Comparison of ENCODE assay signal across 12 mouse cellular contexts in genomic region chr6:140962563-140962962, GRCm38 (mm10).
DNase-seq lines count a peak whose midpoint lies in the region; ATAC-seq and TF ChIP-seq lines count a peak whose summit lies in the region.
"Had no signal": no experiment of that assay in that cellular context is flagged by ENCODE, and none has a peak within 500 bp of the region (broad histone marks: within the 10 kb centered on the region; RNA-seq: fewer than 3 reads in every experiment).

No protein-coding gene starts in this region.

- no peak for TF ChIP-seq POLR2A in cerebellum, adult 2 months (IDR thresholded peaks at IDR 0.05; ENCODE audit: borderline replicate concordance, insufficient read depth, low read length)

- intact Hi-C loops in left cerebral cortex, postnatal 10 days (cut with DNase I): no loop called here

- no peak overlapping the region for H3K4me3 ChIP-seq in cerebellum, adult 2 months (replicated peaks; ENCODE audit: insufficient read depth, low read depth, low read length)
- H3K4me3 ChIP-seq in forebrain, embryonic 13.5 days: no peak overlapping the region
- H3K4me3 ChIP-seq in midbrain, embryonic 11.5 days (ENCODE audit: low read depth, low read length): no peak overlapping the region
- H3K4me3 ChIP-seq: limb, embryonic 13.5 days; lung, embryonic 15.5 days; myocyte had no signal

- peak; percentile 50; the same call in 1 of the 2 replicates for ATAC-seq in forebrain, embryonic 13.5 days
- peak; percentile 96 for ATAC-seq in midbrain, embryonic 11.5 days (ENCODE audit: low FRiP score)

- 22% methylated on average over 4 of the region's 4 CpGs for WGBS in cerebellum, adult 2 months
- 3% methylated on average over 4 of the region's 4 CpGs for WGBS in forebrain, embryonic 13.5 days
- 9% methylated on average over 4 of the region's 4 CpGs for WGBS in midbrain, embryonic 11.5 days

- H3K4me2 ChIP-seq in forebrain, embryonic 13.5 days: peak overlapping the region; percentile 39
- H3K4me2 ChIP-seq in midbrain, embryonic 11.5 days: peak overlapping the region; percentile 34
- H3K4me2 ChIP-seq: limb, embryonic 13.5 days; lung, embryonic 15.5 days had no signal

- TF ChIP-seq CTCF in cerebellum, adult 2 months (IDR thresholded peaks at IDR 0.05; ENCODE audit: borderline replicate concordance, insufficient read depth, low read depth, low read length): no peak

- H3K27me3 ChIP-seq in cerebellum, adult 2 months (ENCODE audit: control insufficient read depth, insufficient read depth, low read length): no peaks in the 10 kb centered on the region
- H3K27me3 ChIP-seq in forebrain, embryonic 13.5 days: no peaks in the 10 kb centered on the region
- H3K27me3 ChIP-seq in midbrain, embryonic 11.5 days (ENCODE audit: control insufficient read depth, insufficient read depth, low read length): no peaks in the 10 kb centered on the region
- H3K27me3 ChIP-seq: limb, embryonic 13.5 days; lung, embryonic 15.5 days had no signal

- H3K27ac ChIP-seq in cerebellum, adult 2 months (ENCODE audit: insufficient read depth, low read length): no peak overlapping the region
- H3K27ac ChIP-seq in forebrain, embryonic 13.5 days: peak overlapping the region; percentile 4; the same call in 1 of the 2 replicates
- peak overlapping the region; percentile 51 for H3K27ac ChIP-seq in midbrain, embryonic 11.5 days (ENCODE audit: low read depth, low read length)
- H3K27ac ChIP-seq: limb, embryonic 13.5 days; lung, embryonic 15.5 days had no signal

- no peak overlapping the region for H3K9ac ChIP-seq in forebrain, embryonic 13.5 days
- H3K9ac ChIP-seq in midbrain, embryonic 11.5 days (ENCODE audit: low read length): no peak overlapping the region
- H3K9ac ChIP-seq: limb, embryonic 13.5 days; lung, embryonic 15.5 days had no signal

- no peaks in the 10 kb centered on the region for H3K36me3 ChIP-seq in forebrain, embryonic 13.5 days (ENCODE audit: poor library complexity, severe bottlenecking)
- H3K36me3 ChIP-seq in midbrain, embryonic 11.5 days (ENCODE audit: control insufficient read depth, insufficient read depth, low read length): no peaks in the 10 kb centered on the region
- H3K36me3 ChIP-seq: limb, embryonic 13.5 days; lung, embryonic 15.5 days had no signal

- peaks cover 14% of the 10 kb centered on the region; the same call in 1 of the 2 replicates for H3K4me1 ChIP-seq in cerebellum, adult 2 months (ENCODE audit: control insufficient read depth, insufficient read depth, low read length)
- H3K4me1 ChIP-seq in forebrain, embryonic 13.5 days: peaks cover 16% of the 10 kb centered on the region
- peaks cover 17% of the 10 kb centered on the region for H3K4me1 ChIP-seq in midbrain, embryonic 11.5 days (ENCODE audit: control insufficient read depth, insufficient read depth, low read length)
- H3K4me1 ChIP-seq: limb, embryonic 13.5 days; lung, embryonic 15.5 days had no signal

- peak; percentile 38 for DNase-seq in R1 (ENCODE audit: low read depth, low spot score)
- peak; percentile 48 to 62 for DNase-seq in cerebellum, adult 2 months
- peak; percentile 91 for DNase-seq in midbrain, embryonic 11.5 days (ENCODE audit: low spot score, missing footprints)
- DNase-seq in spleen, adult 18-20 months: no peak
- DNase-seq in gastrocnemius, postnatal 10 days: no peak
- no peak for DNase-seq in left cerebral cortex, postnatal 10 days (ENCODE audit: extremely low spot score in 1 of 2, low spot score in 2 of 2)
- DNase-seq in adrenal gland, adult 2 months: no peak
- DNase-seq: thymus, postnatal 36 days had no signal

- H3K9me3 ChIP-seq in forebrain, embryonic 13.5 days (replicated peaks): no peaks in the 10 kb centered on the region
- no peaks in the 10 kb centered on the region for H3K9me3 ChIP-seq in midbrain, embryonic 11.5 days (ENCODE audit: control insufficient read depth, low read length)
- H3K9me3 ChIP-seq: limb, embryonic 13.5 days; lung, embryonic 15.5 days had no signal

Comparison
In these comparisons a context has a peak if more than half of its experiments do, and no peak if none do; other contexts are left out.
1. DNase-seq: peak in R1 (single experiment), cerebellum, adult 2 months (2 of 2) and midbrain, embryonic 11.5 days (single experiment); none in spleen, adult 18-20 months (0 of 2), gastrocnemius, postnatal 10 days (single experiment), left cerebral cortex, postnatal 10 days (0 of 2) and adrenal gland, adult 2 months (single experiment).